Mouse (Mus musculus) myocyte (in vitro differentiated cells): ENCODE results near the gene Xab2.

ENCODE experiments used
- MYOD1 ChIP-seq, 3 experiments: IDR thresholded peaks; one replicate each; pipeline ENCODE4 v1.6.1; 2011; ENCODE audit warnings: control low read depth in 2 of 3, low read depth in 2 of 3, mild to moderate bottlenecking in 2 of 3, moderate library complexity in 1 of 3; ENCODE audit not compliant: insufficient read length in 2 of 3, control insufficient read depth in 1 of 3
- POLR2A ChIP-seq: IDR thresholded peaks from one replicate; pipeline ENCODE4 v1.6.1; 2011; ENCODE audit warnings: low read depth, mild to moderate bottlenecking, control low read depth, moderate library complexity; ENCODE audit not compliant: insufficient read length

DNA sequence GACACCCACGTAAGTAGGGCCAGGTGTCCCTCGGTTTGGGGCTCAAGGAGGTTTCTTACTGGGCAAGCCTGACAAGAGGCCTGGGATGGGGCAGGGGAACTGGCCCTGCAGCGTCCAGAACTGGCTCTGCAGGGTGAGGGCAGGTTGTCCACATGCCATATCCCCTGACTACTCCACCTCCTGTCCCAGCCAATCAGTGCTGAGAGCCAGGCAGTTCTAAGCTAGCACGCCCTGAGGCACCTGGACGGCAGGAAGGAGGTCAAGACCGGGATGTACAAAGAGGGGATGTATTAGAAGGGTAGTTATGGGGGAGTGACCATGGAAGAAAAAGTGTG lies 11.3 kb downstream of the Xab2 start:
- no peak for TF ChIP-seq MYOD1 (IDR thresholded peaks at IDR 0.05; ENCODE audit: control insufficient read depth in 1 of 3, insufficient read length in 2 of 3, low read depth in 2 of 3)
- no peak for TF ChIP-seq POLR2A
